Mouse (Mus musculus) hematopoietic stem cell, adult 5-6 weeks (primary cell): ENCODE measurements around the gene Dcun1d5. TPM values are rescaled to one million over a fixed set of nuclear protein-coding genes. Genes with fewer than 3 reads are reported as not detected.
A peak's percentile ranks its signal among the peaks of the same experiment; 100 is the strongest.
"Not testable (repeated sequence)": the region's sequence is repeated elsewhere in the genome, so short reads cannot be mapped to it uniquely, and the experiment has no call there.

Experiments
- ATAC-seq, 2 experiments: fragments of 125-278 bp in 1 of 2; replicated peaks in 1 of 2; 2 replicates each; pipeline ENCODE4 v1.8.0; 2016 to 2017; ENCODE audit warnings: inconsistent platforms in 2 of 2, mild to moderate bottlenecking in 2 of 2, moderate number of reproducible peaks in 2 of 2, low read depth in 1 of 2, moderate TSS enrichment in 1 of 2; ENCODE audit not compliant: low FRiP score in 2 of 2, poor library complexity in 2 of 2, severe bottlenecking in 2 of 2, insufficient read depth in 1 of 2, low TSS enrichment in 1 of 2
- total RNA-seq: library from RNA; stranded (forward); fragments of 172-1452, 232-1000 nt; gene quantifications from 2 replicates; pipeline ENCODE4 v1.2.3, GENCODE M21; 2017

Gene Dcun1d5
- 90.4 and 94.7 TPM in 2 replicates for total RNA-seq

- peak; percentile 93 to 94 for ATAC-seq
These were observed at the start of gene Dcun1d5, which contains the start of gene Dync2h1 for GRCm38 (mm10) chr9:7184172-7184896. Gene Dcun1d5, plus strand, starts transcription at chr9:7184520. Gene Dync2h1, minus strand, starts transcription at chr9:7184446.

GRCm38 (mm10) chr9:7154391-7154790 is 29.9 kb upstream of the Dcun1d5 start:
- no peak for ATAC-seq

GRCm38 (mm10) chr9:7158605-7159004 is 25.7 kb upstream of the Dcun1d5 start:
- ATAC-seq: no peak

DNA sequence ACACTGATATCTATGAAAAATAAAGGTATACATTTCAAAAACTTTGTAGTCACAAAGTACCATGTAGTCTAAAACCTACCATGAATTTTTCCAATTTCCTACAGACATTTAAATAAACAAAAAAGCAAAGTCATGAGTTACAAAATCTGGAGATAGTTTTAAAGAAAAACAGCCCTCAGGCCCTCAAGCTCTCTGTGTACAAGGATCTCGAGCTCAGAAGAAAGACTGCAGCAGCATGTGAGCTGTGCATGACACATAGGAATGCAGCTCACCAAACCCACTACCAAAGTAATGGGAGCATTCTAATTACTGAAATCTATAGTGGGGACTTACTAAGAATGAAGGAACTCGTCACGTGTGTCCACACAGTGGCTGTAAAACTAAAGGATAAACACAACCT is 24.6 kb upstream of the Dcun1d5 start:
- ATAC-seq: no peak

- no peak for ATAC-seq
These were observed 23.6 kb upstream of the Dcun1d5 start for GRCm38 (mm10) chr9:7160688-7161087.

DNA sequence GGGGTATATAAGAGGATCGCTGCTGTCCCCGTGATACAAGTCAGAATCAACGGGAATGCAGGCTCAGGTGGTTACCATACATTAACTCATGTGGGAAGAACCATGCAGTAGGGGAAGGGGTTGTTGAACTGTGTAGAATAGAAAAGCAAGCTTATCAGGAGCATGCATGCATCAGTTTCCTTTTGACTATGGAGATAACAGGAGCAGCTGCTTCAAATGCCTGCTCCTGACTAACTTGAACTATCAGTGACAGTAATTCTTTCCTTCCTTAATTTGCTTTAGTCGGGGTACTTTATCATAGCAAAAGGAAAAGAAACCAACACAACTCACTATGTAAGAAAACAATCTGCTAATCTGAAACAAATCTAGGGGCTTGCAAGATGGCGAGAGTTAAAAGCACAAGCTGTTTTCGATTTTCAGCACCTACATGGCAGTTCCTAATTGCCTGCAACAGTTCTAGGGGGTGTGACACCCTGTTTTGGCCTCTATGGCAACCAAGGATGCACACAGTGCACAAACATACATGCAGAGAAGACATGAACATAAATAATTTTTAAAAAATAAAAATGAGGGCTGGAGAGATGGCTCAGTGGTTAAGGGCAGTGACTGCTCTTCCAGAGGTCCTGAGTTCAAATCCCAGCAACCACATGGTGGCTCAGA is 16.9 kb upstream of the Dcun1d5 start:
- no peak for ATAC-seq

GRCm38 (mm10) chr9:7173756-7174155 is 10.6 kb upstream of the Dcun1d5 start:
- ATAC-seq: no peak

DNA sequence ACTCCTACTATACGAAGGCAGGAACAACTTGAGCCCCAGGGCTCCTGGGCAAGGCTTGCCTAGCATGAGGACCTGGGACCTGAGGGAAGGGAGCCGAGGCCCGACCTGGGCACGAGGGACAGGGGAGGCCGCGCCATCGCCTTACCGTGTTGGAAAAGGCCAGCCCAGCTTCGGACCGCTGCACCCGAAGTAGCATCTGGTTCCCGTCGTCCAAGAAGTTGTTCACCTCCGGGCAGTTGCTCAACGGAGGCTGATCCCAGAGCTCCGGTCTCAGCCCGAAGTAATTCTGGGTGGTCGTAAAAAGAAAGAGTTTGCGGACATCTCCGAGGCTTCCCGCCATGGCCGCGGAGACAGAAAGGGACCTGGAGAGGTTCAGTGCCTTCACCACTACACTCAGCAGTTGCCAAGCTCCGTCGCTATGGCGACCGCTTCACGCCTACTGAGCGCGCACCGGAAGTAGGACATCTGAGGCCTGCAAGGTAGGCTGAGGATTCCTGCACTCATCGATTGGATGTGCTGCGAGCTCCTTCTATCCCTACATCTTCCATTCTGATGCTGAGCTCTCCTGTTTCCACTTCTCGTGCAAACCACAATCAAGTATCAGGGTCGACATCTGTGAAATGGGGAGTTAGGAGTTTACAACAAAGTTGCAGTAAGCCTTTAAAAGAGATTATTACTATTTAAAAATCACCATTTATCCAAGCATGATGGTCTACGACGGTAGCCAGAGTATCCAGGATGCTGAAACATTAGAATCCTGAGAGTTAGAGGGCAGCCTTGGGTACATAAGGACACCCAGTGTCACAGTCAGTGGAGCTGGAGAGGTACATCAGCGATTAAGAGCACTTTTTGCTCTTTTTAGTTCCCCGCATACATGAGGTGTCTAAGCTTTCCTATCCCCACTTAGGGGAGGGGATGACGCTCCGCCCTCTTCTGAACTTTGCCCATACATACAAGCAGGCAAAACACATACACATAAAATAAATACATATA is 7.4 kb upstream of the Dcun1d5 start:
- peak; percentile 99 for ATAC-seq

DNA sequence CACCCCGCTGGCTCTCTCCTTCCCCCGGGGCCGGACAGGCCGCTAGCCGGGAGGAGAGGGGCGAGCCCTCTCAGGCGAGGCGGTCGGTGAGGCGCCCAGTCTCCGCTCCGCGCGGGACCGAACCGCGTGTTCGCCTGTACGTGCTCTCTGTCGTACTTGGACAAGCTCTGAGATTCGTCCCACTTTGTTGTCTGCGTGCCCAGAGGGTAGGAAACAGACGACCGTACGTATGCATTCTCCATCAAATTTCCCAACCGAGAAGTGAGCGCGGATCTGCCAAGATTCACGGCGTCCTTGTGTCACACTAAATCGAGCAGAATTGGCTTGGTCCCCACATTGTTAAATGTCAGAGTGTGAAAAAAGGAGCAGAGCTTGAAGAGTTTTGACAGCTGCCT is 574 bp downstream of the Dcun1d5 start:
- peak; percentile 5 to 37; a peak in 2 of 4 replicates for ATAC-seq

GRCm38 (mm10) chr9:7190694-7191093 is 6.4 kb downstream of the Dcun1d5 start:
- not testable (repeated sequence) for ATAC-seq

DNA sequence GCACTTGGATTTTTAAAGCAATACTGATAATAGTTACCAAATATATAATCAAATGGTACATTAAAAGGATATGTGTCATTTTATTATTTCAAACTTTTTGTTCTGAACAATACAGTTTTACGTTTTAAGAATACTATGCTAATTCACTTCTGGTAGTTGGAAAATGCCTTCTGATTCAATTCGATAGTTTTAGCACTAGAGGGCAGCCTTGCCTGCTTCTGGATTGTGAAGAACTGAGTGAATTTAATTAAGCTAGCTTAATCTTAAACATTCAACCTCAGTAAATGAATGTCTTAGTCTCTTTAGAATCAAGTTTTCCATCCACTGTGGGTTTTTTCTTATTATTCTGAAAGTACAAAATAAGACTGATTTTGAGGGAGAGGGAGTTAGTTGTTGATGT is 31.9 kb downstream of the Dcun1d5 start:
- peak in 1 of 2 experiments; percentile 56; a peak in 1 of 4 replicates for ATAC-seq

GRCm38 (mm10) chr9:7221024-7221423 is 36.7 kb downstream of the Dcun1d5 start:
- peak; percentile 56 to 59; a peak in 3 of 4 replicates for ATAC-seq

GRCm38 (mm10) chr9:7221460-7221859 is 37.1 kb downstream of the Dcun1d5 start:
- peak; percentile 90 to 92 for ATAC-seq

- ATAC-seq: no peak
These were observed 54.3 kb downstream of the Dcun1d5 start for GRCm38 (mm10) chr9:7238619-7239018.

DNA sequence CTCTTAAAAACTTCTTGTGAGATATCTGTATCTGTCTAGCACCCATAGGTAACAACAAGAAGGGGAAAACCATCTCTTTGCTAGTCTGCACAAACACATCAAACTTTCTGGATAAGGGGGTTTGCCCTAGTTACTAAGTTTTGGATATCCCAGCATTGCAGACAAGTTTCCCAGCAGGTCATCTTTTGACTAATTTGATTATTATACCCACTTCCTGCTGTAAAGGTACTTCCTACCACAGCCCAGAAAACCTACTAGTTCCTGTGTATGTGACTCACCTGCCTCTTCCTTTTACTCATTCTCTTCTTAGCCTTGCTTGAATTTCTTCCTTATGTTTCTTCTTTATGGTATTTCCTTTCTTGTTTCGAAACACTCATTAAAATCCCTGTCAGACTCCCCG is 55.6 kb downstream of the Dcun1d5 start:
- no peak for ATAC-seq

DNA sequence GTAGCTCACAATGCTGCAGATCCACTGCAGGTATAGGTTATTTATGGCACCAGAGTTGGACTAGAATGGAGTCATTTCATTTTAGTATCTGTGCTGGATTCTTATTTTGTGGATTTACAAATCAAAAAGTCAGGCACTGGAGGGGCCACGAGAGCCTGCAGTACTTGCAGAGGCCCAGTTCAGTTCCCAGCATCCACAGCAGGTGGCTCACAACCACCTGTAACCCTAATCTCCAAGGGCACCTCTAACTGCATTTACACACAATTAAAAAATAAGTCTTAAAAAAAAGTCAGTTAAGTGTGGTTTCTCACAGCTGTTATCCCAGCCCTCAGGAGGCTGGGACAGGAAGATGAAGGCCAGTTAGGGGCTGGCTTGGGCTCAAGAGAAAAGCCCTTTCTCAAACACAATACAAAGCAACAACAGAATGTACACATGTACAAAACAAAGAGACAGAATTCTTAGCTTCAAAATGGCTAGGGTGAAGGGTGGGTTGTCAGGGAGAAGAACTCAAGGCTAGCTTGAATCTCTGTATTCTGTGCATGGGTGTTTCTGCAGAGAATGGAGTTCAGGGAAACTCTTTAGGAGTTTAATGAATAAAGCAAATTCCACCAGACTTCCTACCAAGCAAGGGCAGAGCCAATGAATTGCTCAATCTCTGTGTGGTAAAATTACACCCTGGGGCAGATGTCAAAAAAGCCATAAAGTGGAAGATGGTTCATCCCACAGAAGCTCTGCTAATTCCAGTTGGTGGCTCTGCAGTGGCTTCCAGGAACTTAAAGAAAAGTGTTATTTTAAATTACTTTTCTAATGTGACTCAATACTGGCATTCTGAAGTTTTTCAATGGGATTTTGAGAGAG is 68.7 kb downstream of the Dcun1d5 start:
- peak; percentile 59 to 64 for ATAC-seq
